Mouse (Mus musculus): ENCODE results near the gene Smc1b. TPM values are rescaled to one million over a fixed set of nuclear protein-coding genes. Genes with fewer than 3 reads are reported as not detected.
A peak's percentile ranks its signal among the peaks of the same experiment; 100 is the strongest.

The Smc1b gene
- polyA plus RNA-seq, 1 experiment from 2014 or later: 0.34 TPM

- Histone ChIP-seq H3K9ac (replicated peaks) (no peak overlapping the region), H3K27ac (peak overlapping the region; percentile 66), H3K4me1 (replicated peaks) (peaks cover 54% of the 10 kb centered on the region), H3K4me2 (no peak overlapping the region), H3K4me3 (replicated peaks) (no peak overlapping the region), H3K27me3 (no peaks in the 10 kb centered on the region), H3K36me3 (no peaks in the 10 kb centered on the region), H3K9me3 (no peaks in the 10 kb centered on the region; the same call in 1 of the 2 replicates)
- ATAC-seq (ENCODE audit: insufficient number of reproducible peaks, insufficient read depth, low FRiP score, low TSS enrichment, low read depth): no peak
- WGBS: 26% methylated on average over 21 of the region's 21 CpGs
Observed at GRCm38 (mm10) chr15:85162693-85163663, 31.2 kb upstream of the Smc1b start.

- Histone ChIP-seq H3K27me3 (no peaks in the 10 kb centered on the region), H3K27ac (no peak overlapping the region), H3K9ac (replicated peaks) (no peak overlapping the region), H3K4me2 (no peak overlapping the region), H3K4me1 (replicated peaks) (peaks cover 51% of the 10 kb centered on the region), H3K36me3 (no peaks in the 10 kb centered on the region), H3K4me3 (replicated peaks) (no peak overlapping the region), H3K9me3 (peaks cover 5% of the 10 kb centered on the region; the same call in 1 of the 2 replicates)
- no peak for ATAC-seq (ENCODE audit: insufficient number of reproducible peaks, insufficient read depth, low FRiP score, low TSS enrichment, low read depth)
Observed at GRCm38 (mm10) chr15:85161416-85161815, 29.7 kb upstream of the Smc1b start.

GRCm38 (mm10) chr15:85156198-85156597 lies 24.4 kb upstream of the Smc1b start:
- no peak overlapping the region for H3K4me2 ChIP-seq
- H3K36me3 ChIP-seq: no peaks in the 10 kb centered on the region
- 60% methylated on average over 4 of the region's 4 CpGs for WGBS
- H3K27ac ChIP-seq: no peak overlapping the region
- H3K9me3 ChIP-seq: peaks cover 5% of the 10 kb centered on the region; the same call in 1 of the 2 replicates
- H3K27me3 ChIP-seq: no peaks in the 10 kb centered on the region
- no peak overlapping the region for H3K4me3 ChIP-seq (replicated peaks)
- H3K9ac ChIP-seq (replicated peaks): no peak overlapping the region
- ATAC-seq (ENCODE audit: insufficient number of reproducible peaks, insufficient read depth, low FRiP score, low TSS enrichment, low read depth): no peak
- peaks cover 26% of the 10 kb centered on the region for H3K4me1 ChIP-seq (replicated peaks)

- H3K36me3 ChIP-seq: no peaks in the 10 kb centered on the region
- 90% methylated on average over 3 of the region's 3 CpGs for WGBS
- H3K4me2 ChIP-seq: no peak overlapping the region
- no peak overlapping the region for H3K27ac ChIP-seq
- H3K4me3 ChIP-seq (replicated peaks): no peak overlapping the region
- no peak overlapping the region for H3K9ac ChIP-seq (replicated peaks)
- no peaks in the 10 kb centered on the region for H3K27me3 ChIP-seq
- H3K4me1 ChIP-seq (replicated peaks): peaks cover 26% of the 10 kb centered on the region
- H3K9me3 ChIP-seq: peaks cover 5% of the 10 kb centered on the region; the same call in 1 of the 2 replicates
- ATAC-seq (ENCODE audit: insufficient number of reproducible peaks, insufficient read depth, low FRiP score, low TSS enrichment, low read depth): no peak
Observed at GRCm38 (mm10) chr15:85154091-85154490, 22.3 kb upstream of the Smc1b start.

- no peak overlapping the region for H3K9ac ChIP-seq (replicated peaks)
- H3K4me3 ChIP-seq (replicated peaks): no peak overlapping the region
- no peak overlapping the region for H3K27ac ChIP-seq
- H3K4me1 ChIP-seq (replicated peaks): peaks cover 22% of the 10 kb centered on the region
- no peak overlapping the region for H3K4me2 ChIP-seq
- WGBS: 76% methylated on average over 3 of the region's 3 CpGs
- no peaks in the 10 kb centered on the region for H3K27me3 ChIP-seq
- no peaks in the 10 kb centered on the region for H3K36me3 ChIP-seq
- peaks cover 2% of the 10 kb centered on the region; the same call in 1 of the 2 replicates for H3K9me3 ChIP-seq
- ATAC-seq (ENCODE audit: insufficient number of reproducible peaks, insufficient read depth, low FRiP score, low TSS enrichment, low read depth): no peak
Observed at GRCm38 (mm10) chr15:85152577-85152976, 20.8 kb upstream of the Smc1b start.

- 0 out of 2 replicates have a peak, but pooled peaks have one; percentile 15 for ATAC-seq (ENCODE audit: insufficient number of reproducible peaks, insufficient read depth, low FRiP score, low TSS enrichment, low read depth)
- Histone ChIP-seq H3K27me3 (no peaks in the 10 kb centered on the region), H3K36me3 (no peaks in the 10 kb centered on the region), H3K4me3 (replicated peaks) (no peak overlapping the region), H3K9ac (replicated peaks) (no peak overlapping the region), H3K4me2 (no peak overlapping the region), H3K9me3 (no peaks in the 10 kb centered on the region), H3K4me1 (replicated peaks) (peaks cover 11% of the 10 kb centered on the region), H3K27ac (no peak overlapping the region)
- 27% methylated on average over 13 of the region's 13 CpGs for WGBS
Observed at GRCm38 (mm10) chr15:85151433-85151918, 19.7 kb upstream of the Smc1b start.

- H3K4me3 ChIP-seq (replicated peaks): no peak overlapping the region
- ATAC-seq (ENCODE audit: insufficient number of reproducible peaks, insufficient read depth, low FRiP score, low TSS enrichment, low read depth): no peak
- no peaks in the 10 kb centered on the region for H3K27me3 ChIP-seq
- 88% methylated on average over 5 of the region's 5 CpGs for WGBS
- no peaks in the 10 kb centered on the region for H3K36me3 ChIP-seq
- no peak overlapping the region for H3K4me2 ChIP-seq
- no peak overlapping the region for H3K9ac ChIP-seq (replicated peaks)
- H3K4me1 ChIP-seq (replicated peaks): no peaks in the 10 kb centered on the region
- H3K27ac ChIP-seq: no peak overlapping the region
- H3K9me3 ChIP-seq: no peaks in the 10 kb centered on the region
Observed at GRCm38 (mm10) chr15:85144249-85144648, 12.5 kb upstream of the Smc1b start.

- Histone ChIP-seq H3K9ac (replicated peaks) (no peak overlapping the region), H3K9me3 (no peaks in the 10 kb centered on the region), H3K4me1 (replicated peaks) (no peaks in the 10 kb centered on the region), H3K36me3 (no peaks in the 10 kb centered on the region), H3K4me3 (replicated peaks) (no peak overlapping the region), H3K4me2 (no peak overlapping the region), H3K27me3 (peaks cover 3% of the 10 kb centered on the region; the same call in 1 of the 2 replicates), H3K27ac (no peak overlapping the region)
- ATAC-seq (ENCODE audit: insufficient number of reproducible peaks, insufficient read depth, low FRiP score, low TSS enrichment, low read depth): no peak
- WGBS: 88% methylated on average over 1 of the region's 1 CpGs
Observed at GRCm38 (mm10) chr15:85143747-85144146, 12.0 kb upstream of the Smc1b start.

GRCm38 (mm10) chr15:85143161-85143560 lies 11.4 kb upstream of the Smc1b start:
- no peak overlapping the region for H3K27ac ChIP-seq
- H3K9ac ChIP-seq (replicated peaks): no peak overlapping the region
- H3K9me3 ChIP-seq: no peaks in the 10 kb centered on the region
- H3K4me1 ChIP-seq (replicated peaks): no peaks in the 10 kb centered on the region
- no peak overlapping the region for H3K4me3 ChIP-seq (replicated peaks)
- H3K27me3 ChIP-seq: peaks cover 3% of the 10 kb centered on the region; the same call in 1 of the 2 replicates
- no peak for ATAC-seq (ENCODE audit: insufficient number of reproducible peaks, insufficient read depth, low FRiP score, low TSS enrichment, low read depth)
- WGBS: 89% methylated on average over 11 of the region's 11 CpGs
- no peaks in the 10 kb centered on the region for H3K36me3 ChIP-seq
- no peak overlapping the region for H3K4me2 ChIP-seq

- Histone ChIP-seq H3K36me3 (no peaks in the 10 kb centered on the region), H3K4me3 (replicated peaks) (no peak overlapping the region), H3K4me2 (no peak overlapping the region), H3K9ac (replicated peaks) (no peak overlapping the region), H3K27me3 (peaks cover 3% of the 10 kb centered on the region; the same call in 1 of the 2 replicates), H3K4me1 (replicated peaks) (no peaks in the 10 kb centered on the region), H3K27ac (no peak overlapping the region), H3K9me3 (no peaks in the 10 kb centered on the region)
- WGBS: 79% methylated on average over 2 of the region's 2 CpGs
- no peak for ATAC-seq (ENCODE audit: insufficient number of reproducible peaks, insufficient read depth, low FRiP score, low TSS enrichment, low read depth)
Observed at GRCm38 (mm10) chr15:85142441-85142840, 10.7 kb upstream of the Smc1b start.

GRCm38 (mm10) chr15:85141290-85141689 lies 9.5 kb upstream of the Smc1b start:
- no peaks in the 10 kb centered on the region for H3K36me3 ChIP-seq
- H3K9ac ChIP-seq (replicated peaks): no peak overlapping the region
- H3K4me1 ChIP-seq (replicated peaks): no peaks in the 10 kb centered on the region
- H3K27me3 ChIP-seq: peaks cover 3% of the 10 kb centered on the region; the same call in 1 of the 2 replicates
- WGBS: 83% methylated on average over 10 of the region's 10 CpGs
- ATAC-seq (ENCODE audit: insufficient number of reproducible peaks, insufficient read depth, low FRiP score, low TSS enrichment, low read depth): no peak
- H3K4me3 ChIP-seq (replicated peaks): no peak overlapping the region
- no peaks in the 10 kb centered on the region for H3K9me3 ChIP-seq
- H3K4me2 ChIP-seq: no peak overlapping the region
- H3K27ac ChIP-seq: no peak overlapping the region
